Mouse (Mus musculus) heart, embryonic 15.5 days (tissue): ENCODE measurements around the gene Ctbp1. TPM values are rescaled to one million over a fixed set of nuclear protein-coding genes. Genes with fewer than 3 reads are reported as not detected.

ENCODE experiments used
- ATAC-seq: fragments of 200-750 bp; cut with Nextera tagmentation; replicated peaks from 2 replicates; pipeline ENCODE4 v1.8.0; 2017; ENCODE audit warnings: low read depth, moderate TSS enrichment; ENCODE audit not compliant: insufficient number of reproducible peaks, insufficient read depth, low FRiP score
- H3K27ac ChIP-seq: fragments of 300-500 bp; sonication (generic); 2 replicates; pipeline ENCODE4 v1.5.1; 2015; ENCODE audit warnings: mild to moderate bottlenecking, inconsistent platforms
- H3K27me3 ChIP-seq: fragments of 300-500 bp; sonication (generic); 2 replicates; pipeline ENCODE4 v1.6.1; 2015; ENCODE audit warnings: inconsistent platforms
- H3K36me3 ChIP-seq: fragments of 300-500 bp; sonication (generic); 2 replicates; pipeline ENCODE4 v1.6.1; 2015; ENCODE audit warnings: mild to moderate bottlenecking, inconsistent platforms
- H3K4me1 ChIP-seq: fragments of 300-500 bp; sonication (generic); replicated peaks from 2 replicates; pipeline ENCODE4 v1.6.1; 2015; ENCODE audit warnings: inconsistent platforms
- H3K4me2 ChIP-seq: fragments of 300-500 bp; sonication (generic); 2 replicates; pipeline ENCODE4 v1.6.1; 2015; ENCODE audit warnings: inconsistent platforms, mild to moderate bottlenecking, moderate library complexity
- H3K4me3 ChIP-seq: fragments of 300-500 bp; sonication (generic); 2 replicates; pipeline ENCODE4 v1.5.1; 2015; ENCODE audit warnings: mild to moderate bottlenecking, inconsistent platforms
- H3K9ac ChIP-seq: fragments of 300-500 bp; sonication (generic); 2 replicates; pipeline ENCODE4 v1.6.1; 2015; ENCODE audit warnings: mild to moderate bottlenecking, inconsistent platforms
- H3K9me3 ChIP-seq: fragments of 300-500 bp; sonication (generic); replicated peaks from 2 replicates; pipeline ENCODE4 v1.6.1; 2016; ENCODE audit warnings: inconsistent platforms
- WGBS: fragments of 180-500 bp; shearing (Covaris S2); methylation state at CpG from one replicate; pipeline ENCODE4 v1.1.7; 2015; ENCODE audit warnings: mixed read lengths; 5-methylcytosine and 5-hydroxymethylcytosine counted together
- polyA plus RNA-seq: library from polyadenylated mRNA; unstranded; fragments of >200 nt; fragmentation: Nextera tagmentation; extraction: Ambion mirVana; gene quantifications from 2 replicates; pipeline ENCODE4 v1.2.1, GENCODE M21; 2015

The Ctbp1 gene
- polyA plus RNA-seq, 1 experiment from 2014 or later, result 190 TPM

GRCm38 (mm10) chr5:33275754-33276153, 960 bp upstream of the Ctbp1 start:
- ATAC-seq, result no peak
- peak overlapping the region; percentile 63 for H3K4me2 ChIP-seq
- no peaks in the 10 kb centered on the region for H3K9me3 ChIP-seq
- WGBS, result 20% methylated on average over 1 of the region's 1 CpGs
- H3K4me1 ChIP-seq, result peaks cover 33% of the 10 kb centered on the region
- H3K27me3 ChIP-seq, result no peaks in the 10 kb centered on the region
- no peaks in the 10 kb centered on the region for H3K36me3 ChIP-seq
- H3K4me3 ChIP-seq, result peak overlapping the region; percentile 97
- no peak overlapping the region for H3K9ac ChIP-seq
- H3K27ac ChIP-seq, result 0 out of 2 replicates have a peak overlapping the region, but pooled peaks have one; percentile 99

DNA sequence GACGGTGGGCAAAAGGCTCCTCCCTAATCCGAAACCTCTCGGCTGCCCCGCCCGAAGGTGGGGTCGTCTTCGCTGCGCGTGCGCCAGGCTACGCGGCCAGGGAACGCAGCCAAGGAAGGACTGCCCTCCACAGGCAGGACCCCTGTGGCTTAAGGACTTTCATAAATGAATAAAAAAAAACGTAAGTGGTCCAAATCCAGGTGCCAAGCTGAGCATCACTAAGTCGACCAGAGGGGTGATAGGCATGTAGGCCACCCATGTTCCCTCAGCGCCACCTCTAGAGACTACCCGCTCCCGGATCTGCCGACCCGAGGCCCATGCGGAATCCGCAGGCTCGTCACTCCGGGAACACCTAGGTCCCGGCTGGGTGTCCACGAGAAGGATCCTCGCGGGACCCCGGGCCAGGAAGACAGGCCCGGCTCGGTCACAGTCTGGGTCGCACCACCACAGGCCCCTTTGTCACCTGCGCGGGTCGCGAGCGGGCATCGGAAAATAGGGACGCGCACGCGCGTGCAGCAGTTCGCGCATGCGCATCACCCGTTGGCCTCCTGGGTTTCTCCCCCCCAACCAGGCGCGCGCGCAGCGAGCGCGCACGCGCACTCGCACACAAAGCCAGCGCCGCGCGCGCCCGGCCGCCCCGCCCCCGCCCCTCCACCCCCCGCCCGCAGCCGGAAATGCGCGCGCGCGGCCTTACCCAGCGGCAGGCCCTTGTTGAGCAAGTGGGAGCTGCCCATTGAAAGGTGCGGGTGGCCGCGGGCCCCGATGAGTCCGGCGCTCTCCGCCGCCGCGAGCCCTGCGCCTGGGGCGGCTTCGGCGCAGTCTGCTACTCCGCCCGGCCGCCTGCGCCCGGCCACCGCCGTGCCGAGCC, 475 bp downstream of the Ctbp1 start:
- Histone ChIP-seq H3K4me1 (peaks cover 41% of the 10 kb centered on the region), H3K27ac (peak overlapping the region; percentile 99), H3K9me3 (no peaks in the 10 kb centered on the region), H3K9ac (peak overlapping the region; percentile 93), H3K4me3 (peak overlapping the region; percentile 97), H3K27me3 (no peaks in the 10 kb centered on the region), H3K36me3 (peaks cover 1% of the 10 kb centered on the region), H3K4me2 (peak overlapping the region; percentile 89)
- WGBS, result under 1% methylated on average over 79 of the region's 97 CpGs
- ATAC-seq, result peak; percentile 62

GRCm38 (mm10) chr5:33273777-33274084, 1.1 kb downstream of the Ctbp1 start:
- Histone ChIP-seq H3K36me3 (peaks cover 7% of the 10 kb centered on the region), H3K9me3 (no peaks in the 10 kb centered on the region), H3K4me3 (peak overlapping the region; percentile 97), H3K27ac (peak overlapping the region; percentile 99), H3K27me3 (no peaks in the 10 kb centered on the region), H3K4me1 (peaks cover 41% of the 10 kb centered on the region), H3K9ac (peak overlapping the region; percentile 93), H3K4me2 (peak overlapping the region; percentile 89)
- ATAC-seq, result no peak
- 11% methylated on average over 4 of the region's 6 CpGs for WGBS

GRCm38 (mm10) chr5:33272845-33273776, 1.7 kb downstream of the Ctbp1 start:
- no peak for ATAC-seq
- Histone ChIP-seq H3K36me3 (peaks cover 14% of the 10 kb centered on the region), H3K27ac (peak overlapping the region; percentile 99), H3K9me3 (no peaks in the 10 kb centered on the region), H3K9ac (peak overlapping the region; percentile 93), H3K4me2 (peak overlapping the region; percentile 89), H3K4me3 (peak overlapping the region; percentile 97), H3K27me3 (no peaks in the 10 kb centered on the region), H3K4me1 (peaks cover 41% of the 10 kb centered on the region)
- WGBS, result 54% methylated on average over 7 of the region's 7 CpGs

DNA sequence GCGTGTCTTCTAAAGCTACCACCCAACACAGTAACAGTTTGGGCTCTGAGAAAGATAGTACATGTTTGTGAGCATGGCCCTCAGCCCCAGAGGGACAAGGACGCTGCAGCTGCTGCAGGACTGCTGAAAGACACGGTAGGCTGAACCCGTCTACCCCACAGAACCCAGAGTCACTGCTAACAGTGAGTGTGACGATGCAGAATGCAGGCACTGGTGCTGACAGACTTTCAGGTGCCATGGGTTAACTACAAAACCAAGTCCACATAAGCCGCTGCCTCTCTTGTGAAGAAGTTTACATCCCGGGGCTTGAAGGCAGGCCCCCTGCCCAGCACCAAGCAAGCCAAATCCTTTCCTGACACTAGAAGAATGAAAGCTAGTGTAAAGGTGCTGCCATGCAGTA, 2.6 kb downstream of the Ctbp1 start:
- ATAC-seq, result no peak
- peak overlapping the region; percentile 47 for H3K27ac ChIP-seq
- peak overlapping the region; percentile 97; the same call in 1 of the 2 replicates for H3K4me3 ChIP-seq
- peaks cover 41% of the 10 kb centered on the region for H3K4me1 ChIP-seq
- no peaks in the 10 kb centered on the region for H3K9me3 ChIP-seq
- peak overlapping the region; percentile 21; the same call in 1 of the 2 replicates for H3K9ac ChIP-seq
- H3K4me2 ChIP-seq, result peak overlapping the region; percentile 89; the same call in 1 of the 2 replicates
- 66% methylated on average over 7 of the region's 7 CpGs for WGBS
- peaks cover 23% of the 10 kb centered on the region for H3K36me3 ChIP-seq
- H3K27me3 ChIP-seq, result no peaks in the 10 kb centered on the region

DNA sequence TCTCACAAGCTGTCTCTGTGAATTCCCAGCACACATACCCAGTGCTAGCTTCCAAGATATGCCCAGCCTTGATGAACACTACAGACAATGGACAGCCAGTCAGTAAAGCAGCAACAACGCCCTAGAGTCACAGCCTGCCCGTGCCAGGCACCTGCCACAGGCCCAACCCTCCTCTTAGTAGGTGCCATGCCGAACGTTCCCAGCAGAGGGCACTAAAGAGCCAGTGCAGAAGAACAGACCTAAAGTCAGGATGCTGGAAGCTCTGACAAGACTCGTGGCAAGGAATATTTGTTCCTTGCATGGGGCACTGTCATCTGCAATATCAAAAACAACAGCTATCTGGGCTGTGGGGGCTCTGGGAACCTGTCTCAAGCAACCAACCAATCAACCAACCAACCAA, 4.2 kb downstream of the Ctbp1 start:
- Histone ChIP-seq H3K36me3 (peaks cover 39% of the 10 kb centered on the region), H3K9ac (no peak overlapping the region), H3K27me3 (no peaks in the 10 kb centered on the region), H3K4me2 (no peak overlapping the region), H3K9me3 (no peaks in the 10 kb centered on the region), H3K27ac (no peak overlapping the region), H3K4me1 (peaks cover 39% of the 10 kb centered on the region), H3K4me3 (no peak overlapping the region)
- 10% methylated on average over 5 of the region's 5 CpGs for WGBS
- ATAC-seq, result no peak

DNA sequence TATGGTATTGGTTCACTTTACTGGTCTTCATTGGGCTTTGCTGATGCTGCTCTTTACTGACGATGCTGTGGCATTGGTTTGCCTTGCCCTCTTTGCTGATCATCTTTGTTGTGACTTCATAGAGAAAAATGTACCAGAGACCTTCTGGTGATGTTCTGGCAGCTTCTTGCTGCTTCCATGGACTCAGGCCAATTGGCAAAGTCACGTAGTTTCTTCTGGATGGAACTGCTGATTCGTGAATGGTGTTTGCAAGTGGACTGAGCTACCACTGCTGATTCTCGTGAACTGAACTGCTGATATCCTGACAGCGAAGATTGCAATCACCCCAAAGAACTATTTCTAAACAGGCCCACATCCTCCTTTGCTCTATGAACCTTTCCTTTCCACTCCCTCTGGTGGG, 20.4 kb downstream of the Ctbp1 start:
- Histone ChIP-seq H3K4me2 (no peak overlapping the region), H3K27me3 (no peaks in the 10 kb centered on the region), H3K4me1 (no peaks in the 10 kb centered on the region), H3K9me3 (no peaks in the 10 kb centered on the region), H3K4me3 (no peak overlapping the region), H3K9ac (no peak overlapping the region), H3K27ac (no peak overlapping the region), H3K36me3 (peaks cover 98% of the 10 kb centered on the region)
- WGBS, result 68% methylated on average over 5 of the region's 5 CpGs
- no peak for ATAC-seq

DNA sequence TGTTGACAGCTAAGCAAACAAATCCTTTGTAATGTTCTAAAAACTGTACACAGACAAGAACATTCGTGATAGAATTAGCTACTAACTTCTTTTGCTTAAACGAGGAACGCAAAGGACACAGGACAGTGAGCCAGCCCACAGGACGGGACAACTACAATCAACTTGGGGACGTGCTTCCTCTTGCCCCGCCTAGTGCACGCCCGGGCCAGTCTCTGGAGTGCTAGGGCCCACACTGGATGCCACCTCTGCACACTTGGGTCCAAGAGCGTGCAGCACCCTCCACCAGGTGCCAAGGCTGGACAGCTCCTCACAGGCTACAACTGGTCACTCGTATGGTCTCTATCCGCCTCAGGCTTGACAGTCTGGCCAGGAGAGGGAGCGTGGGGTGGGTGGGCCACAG, 26.6 kb downstream of the Ctbp1 start:
- H3K4me3 ChIP-seq, result no peak overlapping the region
- H3K9me3 ChIP-seq, result no peaks in the 10 kb centered on the region
- no peak overlapping the region for H3K27ac ChIP-seq
- H3K27me3 ChIP-seq, result no peaks in the 10 kb centered on the region
- peaks cover 8% of the 10 kb centered on the region; the same call in 1 of the 2 replicates for H3K4me1 ChIP-seq
- H3K9ac ChIP-seq, result no peak overlapping the region
- no peak overlapping the region for H3K4me2 ChIP-seq
- H3K36me3 ChIP-seq, result peaks cover 66% of the 10 kb centered on the region
- 75% methylated on average over 12 of the region's 12 CpGs for WGBS
- ATAC-seq, result no peak

GRCm38 (mm10) chr5:33247387-33247786, 27.4 kb downstream of the Ctbp1 start:
- no peaks in the 10 kb centered on the region for H3K9me3 ChIP-seq
- no peak for ATAC-seq
- WGBS, result 82% methylated on average over 2 of the region's 2 CpGs

DNA sequence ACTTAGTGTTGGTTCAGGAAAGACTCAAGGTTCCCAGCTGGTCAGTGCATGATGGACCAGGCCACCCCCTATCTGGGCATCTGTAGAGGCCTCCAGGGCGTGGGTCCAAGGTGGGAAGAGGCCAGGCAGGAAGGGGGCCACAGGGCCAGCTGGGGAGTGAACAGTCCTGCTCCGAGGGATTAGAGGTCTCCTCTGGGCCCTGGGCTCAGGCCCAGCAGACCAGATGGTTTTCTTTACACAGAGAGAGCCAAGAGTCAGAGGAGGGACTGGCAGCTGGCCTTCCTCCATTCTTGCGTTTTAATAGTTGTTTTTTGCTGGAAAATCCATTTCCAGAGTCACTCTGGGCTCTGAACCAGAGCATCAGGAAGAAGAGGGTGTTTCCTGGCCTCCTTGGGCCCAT, 29.1 kb downstream of the Ctbp1 start:
- peaks cover 9% of the 10 kb centered on the region for H3K4me1 ChIP-seq
- H3K36me3 ChIP-seq, result peaks cover 44% of the 10 kb centered on the region
- no peak overlapping the region for H3K9ac ChIP-seq
- 50% methylated on average over 3 of the region's 3 CpGs for WGBS
- ATAC-seq, result peak; percentile 77
- H3K9me3 ChIP-seq, result no peaks in the 10 kb centered on the region
- no peak overlapping the region for H3K4me3 ChIP-seq
- H3K27me3 ChIP-seq, result no peaks in the 10 kb centered on the region
- H3K4me2 ChIP-seq, result no peak overlapping the region
- peak overlapping the region; percentile 68 for H3K27ac ChIP-seq

More at GRCm38 (mm10) chr5:33247387-33247786, 27.4 kb downstream of the Ctbp1 start:
- Histone ChIP-seq H3K4me1 (peaks cover 8% of the 10 kb centered on the region; the same call in 1 of the 2 replicates), H3K4me2 (no peak overlapping the region), H3K9ac (no peak overlapping the region), H3K36me3 (peaks cover 59% of the 10 kb centered on the region), H3K27me3 (no peaks in the 10 kb centered on the region), H3K27ac (no peak overlapping the region), H3K4me3 (no peak overlapping the region)

- H3K36me3 ChIP-seq, result peaks cover 31% of the 10 kb centered on the region
- H3K9ac ChIP-seq, result no peak overlapping the region
- H3K4me3 ChIP-seq, result no peak overlapping the region
- H3K27me3 ChIP-seq, result no peaks in the 10 kb centered on the region
- ATAC-seq, result no peak
- H3K4me1 ChIP-seq, result peaks cover 20% of the 10 kb centered on the region
- no peak overlapping the region for H3K4me2 ChIP-seq
- H3K9me3 ChIP-seq, result no peaks in the 10 kb centered on the region
- 53% methylated on average over 5 of the region's 5 CpGs for WGBS
- H3K27ac ChIP-seq, result no peak overlapping the region
Measured at GRCm38 (mm10) chr5:33244377-33244920, 30.3 kb downstream of the Ctbp1 start.
